Mouse (Mus musculus) frontal cortex, postnatal 14 days (tissue): ENCODE measurements around the gene Gas6.

Source experiments
- DNase-seq, 2 experiments: peaks; one replicate each; pipeline ENCODE4 v3.0.0; 2022; ENCODE audit warnings: low spot score in 2 of 2

Gene Gas6

GRCm38 (mm10) chr8:13506849-13507248, 12.6 kb upstream of the Gas6 start:
- DNase-seq = no peak

- no peak for DNase-seq
These were observed 10.8 kb upstream of the Gas6 start for GRCm38 (mm10) chr8:13504894-13505674.

- no peak for DNase-seq
These were observed 9.8 kb upstream of the Gas6 start for GRCm38 (mm10) chr8:13503936-13504606.

GRCm38 (mm10) chr8:13501221-13501620, 6.9 kb upstream of the Gas6 start:
- no peak for DNase-seq

GRCm38 (mm10) chr8:13493011-13493410, 1.3 kb downstream of the Gas6 start:
- DNase-seq = peak in 1 of 2 experiments; percentile 16

GRCm38 (mm10) chr8:13492198-13492995, 1.9 kb downstream of the Gas6 start:
- no peak for DNase-seq

- DNase-seq = no peak
These were observed 2.7 kb downstream of the Gas6 start for GRCm38 (mm10) chr8:13491491-13492010.

- no peak for DNase-seq
These were observed 4.0 kb downstream of the Gas6 start for GRCm38 (mm10) chr8:13489986-13490910.

- no peak for DNase-seq
These were observed 4.9 kb downstream of the Gas6 start for GRCm38 (mm10) chr8:13489351-13489750.

GRCm38 (mm10) chr8:13483191-13483590, 11.1 kb downstream of the Gas6 start:
- DNase-seq = no peak

- no peak for DNase-seq
These were observed 12.0 kb downstream of the Gas6 start for GRCm38 (mm10) chr8:13482101-13482801.

GRCm38 (mm10) chr8:13481596-13481995, 12.7 kb downstream of the Gas6 start:
- no peak for DNase-seq

GRCm38 (mm10) chr8:13481089-13481554, 13.2 kb downstream of the Gas6 start:
- no peak for DNase-seq

GRCm38 (mm10) chr8:13475892-13476291, 18.4 kb downstream of the Gas6 start:
- DNase-seq = no peak

- no peak for DNase-seq
These were observed 22.0 kb downstream of the Gas6 start for GRCm38 (mm10) chr8:13472284-13472683.

- no peak for DNase-seq
These were observed 22.8 kb downstream of the Gas6 start for GRCm38 (mm10) chr8:13471484-13471883.

- no peak for DNase-seq
These were observed 25.6 kb downstream of the Gas6 start for GRCm38 (mm10) chr8:13468737-13469136.

- DNase-seq = no peak
These were observed 27.3 kb downstream of the Gas6 start for GRCm38 (mm10) chr8:13466989-13467388.

- no peak for DNase-seq
These were observed 29.0 kb downstream of the Gas6 start for GRCm38 (mm10) chr8:13465324-13465723.

GRCm38 (mm10) chr8:13462392-13462791, 31.9 kb downstream of the Gas6 start:
- no peak for DNase-seq
